Mouse (Mus musculus) limb, embryonic 15.5 days (tissue): ENCODE measurements at regions not wholly inside any gene's neighbourhood (a gene's known extent, or its start where the extent isn't known, plus 50 kb on each side); places are given as distances from the start of the nearest gene placed in this dataset.

Source experiments
- ATAC-seq: fragments of 200-750 bp; cut with Nextera tagmentation; 2 replicates; pipeline ENCODE4 v1.8.0; 2017; ENCODE audit warnings: low read depth, moderate TSS enrichment; ENCODE audit not compliant: insufficient number of reproducible peaks, low FRiP score, low TSS enrichment
- H3K27ac ChIP-seq: fragments of 300-500 bp; sonication (generic); 2 replicates; pipeline ENCODE4 v1.5.1; 2015; ENCODE audit warnings: moderate library complexity, mild to moderate bottlenecking, inconsistent platforms
- H3K27me3 ChIP-seq: fragments of 300-500 bp; sonication (generic); 2 replicates; pipeline ENCODE4 v1.6.1; 2015; ENCODE audit warnings: inconsistent platforms
- H3K36me3 ChIP-seq: fragments of 300-500 bp; sonication (generic); 2 replicates; pipeline ENCODE4 v1.6.1; 2015; ENCODE audit warnings: inconsistent platforms
- H3K4me1 ChIP-seq: fragments of 300-500 bp; sonication (generic); 2 replicates; pipeline ENCODE4 v1.6.1; 2015; ENCODE audit warnings: inconsistent platforms
- H3K4me2 ChIP-seq: fragments of 300-500 bp; sonication (generic); 2 replicates; pipeline ENCODE4 v1.6.1; 2015; ENCODE audit warnings: mild to moderate bottlenecking, inconsistent platforms
- H3K4me3 ChIP-seq: fragments of 300-500 bp; sonication (generic); 2 replicates; pipeline ENCODE4 v1.5.1; 2015; ENCODE audit warnings: mild to moderate bottlenecking, inconsistent platforms
- H3K9ac ChIP-seq: fragments of 300-500 bp; sonication (generic); 2 replicates; pipeline ENCODE4 v1.6.1; 2015; ENCODE audit warnings: inconsistent platforms
- H3K9me3 ChIP-seq: fragments of 300-500 bp; sonication (generic); 2 replicates; pipeline ENCODE4 v1.6.1; 2016; ENCODE audit warnings: inconsistent platforms
- WGBS: fragments of 180-500 bp; shearing (Covaris S2); methylation state at CpG from one replicate; pipeline ENCODE4 v1.1.7; 2015; 5-methylcytosine and 5-hydroxymethylcytosine counted together

DNA sequence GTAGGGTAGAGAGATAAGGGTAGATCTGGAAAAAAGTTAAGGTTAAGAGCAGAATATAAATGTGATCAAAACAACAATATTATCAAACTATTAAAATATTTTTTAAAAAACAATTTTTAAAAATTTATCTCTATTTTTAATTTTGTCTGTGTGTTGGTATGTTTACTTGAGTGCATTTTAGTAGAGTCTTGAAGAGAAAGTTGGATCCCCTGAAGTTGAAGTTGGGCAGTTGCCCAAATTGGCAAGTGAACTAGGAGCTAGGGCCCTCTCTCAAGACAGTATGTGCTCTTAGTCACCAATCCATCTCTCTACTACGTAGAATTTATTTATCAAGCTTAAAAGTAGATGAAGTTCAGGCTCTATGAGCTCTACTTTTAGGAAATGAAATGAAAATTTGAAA is 59.9 kb downstream of the Adamts1 start:
- 77% methylated on average over 1 of the region's 1 CpGs for WGBS
- Histone ChIP-seq H3K4me2 (no peak overlapping the region), H3K9me3 (no peaks in the 10 kb centered on the region), H3K9ac (no peak overlapping the region), H3K27me3 (no peaks in the 10 kb centered on the region), H3K4me3 (no peak overlapping the region), H3K27ac (no peak overlapping the region), H3K36me3 (no peaks in the 10 kb centered on the region), H3K4me1 (0 out of 2 replicates have a peak, but pooled peaks cover 1% of the 10 kb centered on the region)
- ATAC-seq, result no peak

DNA sequence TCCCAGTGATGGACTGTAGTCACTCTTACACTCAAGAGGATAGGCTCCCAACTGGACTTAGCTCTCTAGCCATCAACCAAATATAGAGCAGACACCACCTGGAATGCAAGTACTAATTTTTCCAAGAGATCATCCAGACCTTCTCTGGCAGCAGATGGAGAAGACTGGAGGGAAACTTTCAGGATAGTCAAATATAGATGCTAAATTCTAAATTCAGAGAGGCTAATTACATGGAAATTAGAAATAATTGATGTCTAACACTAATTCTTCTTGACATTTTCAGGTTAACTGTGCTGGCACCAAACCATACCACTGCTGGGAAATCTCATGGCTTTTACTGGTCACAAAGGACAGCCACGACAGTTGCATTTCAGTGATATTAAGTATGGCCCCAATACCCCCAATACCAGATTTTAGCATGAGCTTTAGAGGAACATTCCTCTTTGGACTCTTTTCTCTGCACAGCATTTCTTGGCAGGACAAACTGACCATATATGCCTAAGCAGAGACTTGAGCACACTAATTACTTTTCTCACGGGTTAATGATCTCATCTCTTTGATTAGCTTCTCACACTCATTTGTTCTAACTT is 64.2 kb downstream of the Adamts1 start:
- 71% methylated on average over 2 of the region's 2 CpGs for WGBS
- no peaks in the 10 kb centered on the region for H3K4me1 ChIP-seq
- no peak for ATAC-seq
- no peaks in the 10 kb centered on the region for H3K27me3 ChIP-seq
- no peak overlapping the region for H3K27ac ChIP-seq
- no peak overlapping the region for H3K4me2 ChIP-seq
- H3K9me3 ChIP-seq, result no peaks in the 10 kb centered on the region
- no peaks in the 10 kb centered on the region for H3K36me3 ChIP-seq
- H3K4me3 ChIP-seq, result no peak overlapping the region
- no peak overlapping the region for H3K9ac ChIP-seq

DNA sequence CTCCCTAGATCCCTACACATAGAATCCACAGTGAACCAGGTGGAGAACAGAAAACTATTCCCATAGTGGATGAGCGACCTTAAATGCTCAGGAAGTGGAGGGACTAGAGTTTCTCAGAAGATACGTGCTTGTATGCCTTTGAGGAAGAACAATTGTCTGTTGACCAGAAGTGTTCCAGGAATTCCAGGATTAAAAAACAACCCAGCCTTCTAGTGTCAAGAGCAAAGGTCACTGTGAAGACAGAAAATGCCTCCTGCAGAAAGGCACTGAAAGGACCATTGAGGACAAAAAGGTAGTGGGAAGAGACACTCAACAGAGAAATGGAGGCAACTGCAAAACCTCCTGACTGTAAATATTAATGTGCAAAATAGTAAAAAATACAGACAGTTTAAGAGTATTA is 74.9 kb downstream of the Adamts1 start:
- 81% methylated on average over 2 of the region's 2 CpGs for WGBS
- no peak for ATAC-seq
- H3K27me3 ChIP-seq, result no peaks in the 10 kb centered on the region

DNA sequence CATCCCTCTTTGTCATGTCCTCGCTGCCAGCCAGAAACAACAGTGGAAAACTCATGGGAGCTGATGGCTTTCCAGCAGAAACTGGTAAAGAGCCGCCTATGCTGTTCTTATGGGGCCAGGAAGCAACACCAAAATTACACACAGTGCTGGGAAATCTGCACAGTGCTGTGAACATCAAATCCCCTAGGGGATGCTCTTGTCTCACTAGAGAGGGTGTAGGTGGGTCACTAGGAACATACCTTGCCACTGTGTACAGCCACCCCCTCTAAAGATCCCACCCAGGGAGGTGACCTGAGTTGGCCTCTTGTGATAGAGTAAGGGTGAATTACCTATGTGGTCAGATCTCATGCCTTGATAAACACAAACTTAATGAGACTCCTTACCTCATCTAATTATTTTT is 80.9 kb downstream of the Adamts1 start:
- no peak overlapping the region for H3K27ac ChIP-seq

More for the DNA sequence above, 74.9 kb downstream of the Adamts1 start:
- H3K4me2 ChIP-seq, result no peak overlapping the region
- H3K27ac ChIP-seq, result no peak overlapping the region
- no peaks in the 10 kb centered on the region for H3K36me3 ChIP-seq
- H3K4me3 ChIP-seq, result no peak overlapping the region
- no peak overlapping the region for H3K9ac ChIP-seq
- no peaks in the 10 kb centered on the region for H3K9me3 ChIP-seq
- H3K4me1 ChIP-seq, result no peaks in the 10 kb centered on the region

DNA sequence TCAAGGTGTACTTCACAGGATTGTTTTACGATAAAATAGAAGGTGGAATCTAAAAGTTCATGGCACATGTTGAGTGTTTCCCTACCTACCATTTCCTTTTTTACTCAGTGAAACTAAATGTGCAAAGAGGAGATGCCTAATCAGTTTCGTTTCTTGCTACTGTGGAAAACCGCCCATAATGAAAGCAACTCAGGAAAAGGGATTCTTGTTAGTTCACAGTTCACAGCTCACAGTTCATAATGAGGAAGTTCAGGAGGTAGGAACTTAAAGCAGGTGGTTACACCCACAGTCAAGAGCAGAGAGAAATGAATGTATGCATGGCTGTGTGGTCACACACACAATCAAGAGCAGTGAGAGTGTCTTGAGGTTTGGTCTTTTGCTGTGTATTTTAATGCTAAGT is 90.6 kb downstream of the Adamts1 start:
- H3K36me3 ChIP-seq, result no peaks in the 10 kb centered on the region
- ATAC-seq, result no peak
- no peaks in the 10 kb centered on the region for H3K9me3 ChIP-seq
- H3K9ac ChIP-seq, result no peak overlapping the region
- WGBS, result 88% methylated on average over 3 of the region's 3 CpGs
- no peaks in the 10 kb centered on the region for H3K4me1 ChIP-seq
- no peak overlapping the region for H3K27ac ChIP-seq
- no peak overlapping the region for H3K4me3 ChIP-seq
- no peak overlapping the region for H3K4me2 ChIP-seq
- H3K27me3 ChIP-seq, result no peaks in the 10 kb centered on the region

More for the DNA sequence above, 80.9 kb downstream of the Adamts1 start:
- Histone ChIP-seq H3K9me3 (no peaks in the 10 kb centered on the region), H3K9ac (no peak overlapping the region), H3K27me3 (no peaks in the 10 kb centered on the region), H3K4me3 (no peak overlapping the region), H3K4me1 (no peaks in the 10 kb centered on the region), H3K4me2 (no peak overlapping the region), H3K36me3 (no peaks in the 10 kb centered on the region)
- no peak for ATAC-seq
- WGBS, result 68% methylated on average over 2 of the region's 2 CpGs

DNA sequence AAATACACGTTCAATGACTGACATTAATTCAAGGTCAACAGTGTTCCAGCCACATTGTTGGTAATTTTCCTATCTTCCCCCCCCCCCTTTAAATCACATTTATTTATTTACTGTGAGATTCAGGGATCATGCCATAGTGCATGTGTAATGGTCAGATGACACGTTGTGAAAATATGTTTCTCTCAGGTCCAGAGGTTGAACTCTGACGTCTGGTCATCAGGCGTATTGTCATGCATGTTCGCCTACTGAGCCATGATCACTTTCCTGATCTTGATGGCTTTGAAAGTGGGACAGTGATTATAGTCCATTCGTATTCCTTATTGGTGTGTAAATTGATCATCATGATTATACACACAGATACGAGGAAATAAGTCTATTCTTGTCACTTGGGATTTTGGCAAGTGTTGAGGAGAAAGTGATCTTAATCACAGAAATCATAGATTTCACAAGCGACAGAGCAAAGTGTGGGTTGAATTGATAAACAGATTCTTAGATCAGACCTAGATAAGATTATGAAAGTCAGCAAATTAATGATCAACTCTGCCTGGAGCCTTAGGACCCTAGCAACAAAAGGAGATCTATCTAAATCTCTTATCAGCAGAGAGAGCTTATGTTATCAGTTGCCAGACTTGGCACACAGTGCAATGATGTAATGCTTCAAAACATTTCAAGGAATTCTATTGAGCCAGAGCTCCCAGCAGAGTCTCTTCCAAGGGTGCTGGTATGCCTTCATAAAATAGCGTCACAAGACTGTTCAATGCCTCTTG is 98.5 kb downstream of the Adamts1 start:
- Histone ChIP-seq H3K36me3 (no peaks in the 10 kb centered on the region), H3K9ac (no peak overlapping the region), H3K4me3 (no peak overlapping the region), H3K27ac (no peak overlapping the region), H3K4me1 (no peaks in the 10 kb centered on the region), H3K27me3 (no peaks in the 10 kb centered on the region), H3K9me3 (no peaks in the 10 kb centered on the region), H3K4me2 (no peak overlapping the region)
- 79% methylated on average over 9 of the region's 9 CpGs for WGBS
- ATAC-seq, result no peak

DNA sequence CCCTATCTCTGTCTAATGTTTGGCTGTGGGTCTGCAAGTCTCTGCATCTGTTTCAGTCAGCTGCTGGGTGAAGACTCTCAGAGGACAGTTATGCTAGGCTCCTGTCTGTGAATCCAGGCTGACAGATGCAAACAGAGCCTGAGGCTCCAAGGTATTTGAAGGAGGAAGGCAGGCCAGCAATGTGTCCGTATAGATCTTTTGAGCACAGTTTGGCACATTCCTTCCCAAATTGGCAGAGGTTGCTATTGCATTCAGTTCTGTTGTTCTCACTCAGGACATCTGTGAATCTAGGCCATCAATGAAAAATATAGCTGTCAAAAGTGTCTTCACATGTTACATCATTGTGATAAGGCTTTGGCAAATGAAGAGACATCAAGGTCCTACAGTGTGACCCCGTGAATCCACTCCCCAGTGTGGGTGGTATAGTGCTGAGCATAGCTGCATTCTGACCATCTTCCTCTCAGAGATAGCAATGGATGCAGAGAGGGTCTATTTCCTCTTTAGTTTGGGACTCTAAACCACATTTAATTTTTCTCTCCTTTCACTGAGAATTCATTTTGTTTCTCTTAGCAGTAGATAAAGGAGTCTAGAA is 99.9 kb downstream of the Adamts1 start:
- Histone ChIP-seq H3K4me2 (no peak overlapping the region), H3K27me3 (no peaks in the 10 kb centered on the region), H3K9me3 (no peaks in the 10 kb centered on the region), H3K4me3 (no peak overlapping the region), H3K9ac (no peak overlapping the region), H3K27ac (no peak overlapping the region), H3K36me3 (no peaks in the 10 kb centered on the region), H3K4me1 (no peaks in the 10 kb centered on the region)
- 77% methylated on average over 2 of the region's 2 CpGs for WGBS
- no peak for ATAC-seq

DNA sequence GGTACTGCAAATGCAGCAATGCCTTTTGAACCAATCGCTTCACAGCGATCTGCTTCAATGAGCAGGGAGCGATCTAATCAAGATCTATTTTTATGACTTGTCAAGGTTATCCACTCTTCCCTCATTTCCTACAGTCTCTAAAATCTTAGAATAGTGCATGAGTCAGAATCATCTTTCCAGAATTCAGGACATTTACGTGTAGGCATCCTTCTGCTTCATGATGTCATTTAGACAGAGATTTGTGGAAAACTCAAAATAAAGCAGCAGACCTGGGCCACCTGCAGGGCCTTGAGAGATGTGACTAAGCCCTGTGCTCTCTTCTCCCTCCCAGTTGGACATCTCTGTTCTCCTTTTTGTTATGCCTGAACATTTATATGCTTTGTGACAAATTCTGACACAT is 103.6 kb downstream of the Adamts1 start:
- Histone ChIP-seq H3K4me1 (no peaks in the 10 kb centered on the region), H3K4me2 (no peak overlapping the region), H3K36me3 (no peaks in the 10 kb centered on the region), H3K27ac (no peak overlapping the region), H3K9ac (no peak overlapping the region), H3K4me3 (no peak overlapping the region), H3K9me3 (no peaks in the 10 kb centered on the region), H3K27me3 (no peaks in the 10 kb centered on the region)
- 80% methylated on average over 4 of the region's 4 CpGs for WGBS
- no peak for ATAC-seq

DNA sequence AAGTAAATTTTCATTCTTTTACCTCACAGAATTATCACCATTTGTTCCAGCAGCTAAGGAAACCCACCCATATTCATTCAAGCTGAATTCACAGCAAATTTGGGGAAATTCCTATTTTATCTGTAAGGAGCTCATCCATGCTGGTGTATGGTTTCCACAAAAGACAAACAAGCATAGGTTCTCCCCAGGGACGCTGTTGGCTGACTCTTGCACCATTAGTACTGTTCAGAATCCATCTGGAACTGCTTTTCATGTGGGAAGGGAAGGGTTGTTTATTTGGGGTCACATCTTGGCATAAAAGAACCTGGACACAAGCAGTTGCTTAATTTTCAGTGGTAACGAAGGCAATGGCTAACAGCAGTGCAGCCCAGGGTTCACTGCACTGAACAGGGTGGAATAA is 120.2 kb downstream of the Adamts1 start:
- Histone ChIP-seq H3K27me3 (no peaks in the 10 kb centered on the region), H3K4me3 (no peak overlapping the region), H3K36me3 (no peaks in the 10 kb centered on the region), H3K4me2 (no peak overlapping the region), H3K9ac (no peak overlapping the region), H3K27ac (no peak overlapping the region), H3K9me3 (no peaks in the 10 kb centered on the region), H3K4me1 (no peaks in the 10 kb centered on the region)
- WGBS, result 49% methylated on average over 2 of the region's 2 CpGs
- no peak for ATAC-seq

DNA sequence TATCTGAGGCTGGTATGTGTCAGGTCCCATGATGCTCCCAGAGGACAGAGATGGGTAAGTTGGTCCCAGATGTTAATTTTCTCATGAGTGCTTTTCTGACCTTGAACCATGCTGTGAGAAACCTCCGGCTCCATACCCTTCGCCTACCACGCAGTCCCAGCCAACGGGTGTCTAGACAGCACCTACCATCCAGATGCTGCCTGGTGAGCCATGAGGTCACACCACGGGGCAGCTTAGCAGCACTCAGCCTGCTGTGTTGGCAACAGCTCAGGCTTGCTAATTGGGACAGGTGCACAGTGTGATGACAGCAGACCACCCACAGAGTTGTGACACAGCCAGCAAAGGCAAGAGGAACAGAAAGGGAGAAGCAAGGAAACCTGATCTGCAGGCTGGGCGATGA is 122.6 kb downstream of the Adamts1 start:
- 38% methylated on average over 6 of the region's 6 CpGs for WGBS
- no peaks in the 10 kb centered on the region for H3K27me3 ChIP-seq
- no peak overlapping the region for H3K27ac ChIP-seq
- H3K4me2 ChIP-seq, result no peak overlapping the region
- ATAC-seq, result no peak
- no peaks in the 10 kb centered on the region for H3K9me3 ChIP-seq
- H3K4me3 ChIP-seq, result no peak overlapping the region
- no peak overlapping the region for H3K9ac ChIP-seq
- H3K36me3 ChIP-seq, result no peaks in the 10 kb centered on the region
- H3K4me1 ChIP-seq, result no peaks in the 10 kb centered on the region

DNA sequence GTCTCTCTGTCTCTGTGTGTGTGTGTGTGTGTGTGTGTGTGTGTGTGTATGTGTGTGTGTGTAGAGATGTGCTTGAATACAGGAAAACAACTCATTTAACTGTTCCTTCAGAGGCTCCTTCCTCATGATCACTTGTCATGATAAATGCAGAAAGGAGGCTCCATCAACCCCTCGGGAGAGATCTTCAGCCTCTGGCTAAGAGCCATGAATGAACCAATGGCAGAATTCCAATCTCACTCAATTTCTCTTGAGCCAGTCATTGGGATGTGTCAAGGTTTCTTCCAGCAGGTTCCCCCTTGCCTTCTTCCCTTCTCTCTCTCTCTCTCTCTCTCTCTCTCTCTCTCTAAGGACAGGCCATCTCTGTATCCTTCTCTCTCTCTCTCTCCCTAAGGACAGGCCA is 124.1 kb downstream of the Adamts1 start:
- 61% methylated on average over 1 of the region's 1 CpGs for WGBS
- no peak overlapping the region for H3K4me3 ChIP-seq
- no peak for ATAC-seq
- no peaks in the 10 kb centered on the region for H3K4me1 ChIP-seq
- H3K27me3 ChIP-seq, result no peaks in the 10 kb centered on the region
- H3K9ac ChIP-seq, result no peak overlapping the region
- no peak overlapping the region for H3K4me2 ChIP-seq
- H3K36me3 ChIP-seq, result no peaks in the 10 kb centered on the region
- no peaks in the 10 kb centered on the region for H3K9me3 ChIP-seq
- no peak overlapping the region for H3K27ac ChIP-seq

DNA sequence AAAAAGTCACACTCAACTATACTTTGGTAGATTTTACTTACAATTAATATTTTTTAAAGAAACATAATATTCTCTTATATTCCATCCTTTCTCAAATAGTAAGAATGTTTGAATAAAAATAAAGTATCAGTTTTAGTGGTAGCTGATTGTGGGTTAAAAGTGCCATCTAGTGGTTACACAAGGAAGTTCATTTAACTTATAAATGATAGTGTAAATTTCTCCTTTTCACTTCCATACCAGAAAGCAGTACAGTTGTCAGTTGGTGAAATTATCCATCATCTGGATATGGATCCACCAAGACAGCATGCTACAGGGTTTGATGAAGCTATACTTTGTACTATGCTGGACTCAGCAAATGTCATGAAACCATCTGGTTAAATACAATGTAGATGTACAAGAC is 124.7 kb downstream of the Adamts1 start:
- no peak overlapping the region for H3K27ac ChIP-seq
- no peak for ATAC-seq
- no peak overlapping the region for H3K9ac ChIP-seq
- H3K27me3 ChIP-seq, result no peaks in the 10 kb centered on the region
- no peaks in the 10 kb centered on the region for H3K36me3 ChIP-seq
- H3K4me1 ChIP-seq, result no peaks in the 10 kb centered on the region
- H3K4me3 ChIP-seq, result no peak overlapping the region
- H3K4me2 ChIP-seq, result no peak overlapping the region
- no peaks in the 10 kb centered on the region for H3K9me3 ChIP-seq
